Mouse (Mus musculus) intestine, postnatal 0 days (tissue): ENCODE results near the gene Asah2. TPM values are rescaled to one million over a fixed set of nuclear protein-coding genes. Genes with fewer than 3 reads are reported as not detected.

Experiments used
- ATAC-seq: fragments of 200-750 bp; cut with Nextera tagmentation; 2 replicates; pipeline ENCODE4 v1.8.0; 2017; ENCODE audit warnings: mild to moderate bottlenecking, moderate TSS enrichment, moderate library complexity
- H3K27ac ChIP-seq: fragments of 300-500 bp; sonication (generic); 2 replicates; pipeline ENCODE4 v1.5.1; 2014; ENCODE audit warnings: mild to moderate bottlenecking, low read depth, low read length, moderate library complexity
- H3K27me3 ChIP-seq: fragments of 300-500 bp; sonication (generic); replicated peaks from 2 replicates; pipeline ENCODE4 v1.6.1; 2014; ENCODE audit warnings: low read length, mixed read lengths; ENCODE audit not compliant: control insufficient read depth, insufficient read depth
- H3K36me3 ChIP-seq: fragments of 300-500 bp; sonication (generic); 2 replicates; pipeline ENCODE4 v1.6.1; 2014; ENCODE audit warnings: mild to moderate bottlenecking, moderate library complexity; ENCODE audit not compliant: control insufficient read depth, insufficient read depth
- H3K4me1 ChIP-seq: fragments of 300-500 bp; sonication (generic); replicated peaks from 2 replicates; pipeline ENCODE4 v1.6.1; 2014; ENCODE audit warnings: antibody characterized with exemption, low read length, mixed read lengths; ENCODE audit not compliant: control insufficient read depth, insufficient read depth
- H3K4me2 ChIP-seq: fragments of 300-500 bp; sonication (generic); replicated peaks from 2 replicates; pipeline ENCODE4 v1.6.1; 2014; ENCODE audit warnings: low read depth, mild to moderate bottlenecking, moderate library complexity
- H3K4me3 ChIP-seq: fragments of 300-500 bp; sonication (generic); 2 replicates; pipeline ENCODE4 v1.5.1; 2014; ENCODE audit warnings: low read depth, low read length
- H3K9ac ChIP-seq: fragments of 300-500 bp; sonication (generic); 2 replicates; pipeline ENCODE4 v1.6.1; 2014; ENCODE audit warnings: mild to moderate bottlenecking, low read depth, low read length
- H3K9me3 ChIP-seq: fragments of 300-500 bp; sonication (generic); 2 replicates; pipeline ENCODE4 v1.6.1; 2016; ENCODE audit warnings: mixed run types; ENCODE audit not compliant: control insufficient read depth
- CTCF ChIP-seq: sonication (generic); IDR thresholded peaks from 2 replicates; pipeline ENCODE4 v1.5.1; 2016; ENCODE audit warnings: low read depth, mild to moderate bottlenecking, control low read depth, antibody characterized with exemption, moderate library complexity
- WGBS: fragments of 180-500 bp; shearing (Covaris S2); extraction: QIAGEN DNeasy Blood & Tissue Kit; methylation state at CpG from one replicate; pipeline ENCODE4 v1.1.7; 2014; 5-methylcytosine and 5-hydroxymethylcytosine counted together
- polyA plus RNA-seq: library from polyadenylated mRNA; unstranded; fragments of >200 nt; fragmentation: Nextera tagmentation; extraction: Ambion mirVana; gene quantifications from 2 replicates; pipeline ENCODE4 v1.2.1, GENCODE M21; 2015

The Asah2 gene
- polyA plus RNA-seq, 1 experiment from 2014 or later: 22.8 TPM

GRCm38 (mm10) chr19:32061294-32061693, 46.7 kb downstream of the Asah2 start:
- H3K36me3 ChIP-seq: no peaks in the 10 kb centered on the region
- TF ChIP-seq CTCF: no peak
- no peak overlapping the region for H3K9ac ChIP-seq
- WGBS: 48% methylated on average over 1 of the region's 1 CpGs
- H3K27ac ChIP-seq: peak overlapping the region; percentile 68; the same call in 1 of the 2 replicates
- H3K4me1 ChIP-seq: peaks cover 3% of the 10 kb centered on the region; the same call in 1 of the 2 replicates
- H3K9me3 ChIP-seq: no peaks in the 10 kb centered on the region
- H3K27me3 ChIP-seq: no peaks in the 10 kb centered on the region
- H3K4me3 ChIP-seq: peak overlapping the region; percentile 25
- H3K4me2 ChIP-seq: peak overlapping the region; percentile 46; the same call in 1 of the 2 replicates
- ATAC-seq: peak; percentile 61

- H3K4me3 ChIP-seq: no peak overlapping the region
- H3K27ac ChIP-seq: no peak overlapping the region
- no peaks in the 10 kb centered on the region; the same call in 1 of the 2 replicates for H3K36me3 ChIP-seq
- no peak for ATAC-seq
- H3K4me1 ChIP-seq: no peaks in the 10 kb centered on the region
- 91% methylated on average over 1 of the region's 1 CpGs for WGBS
- TF ChIP-seq CTCF: no peak
- H3K4me2 ChIP-seq: no peak overlapping the region
- no peak overlapping the region for H3K9ac ChIP-seq
- H3K27me3 ChIP-seq: no peaks in the 10 kb centered on the region
- H3K9me3 ChIP-seq: no peaks in the 10 kb centered on the region
These were observed 51.8 kb downstream of the Asah2 start for GRCm38 (mm10) chr19:32056252-32056651.

GRCm38 (mm10) chr19:32055725-32056124, 52.3 kb downstream of the Asah2 start:
- H3K4me3 ChIP-seq: no peak overlapping the region
- H3K9ac ChIP-seq: no peak overlapping the region
- H3K4me1 ChIP-seq: no peaks in the 10 kb centered on the region
- no peak for TF ChIP-seq CTCF
- ATAC-seq: no peak
- H3K4me2 ChIP-seq: no peak overlapping the region
- H3K36me3 ChIP-seq: no peaks in the 10 kb centered on the region; the same call in 1 of the 2 replicates
- no peaks in the 10 kb centered on the region for H3K9me3 ChIP-seq
- no peak overlapping the region for H3K27ac ChIP-seq
- 57% methylated on average over 1 of the region's 1 CpGs for WGBS
- no peaks in the 10 kb centered on the region for H3K27me3 ChIP-seq

DNA sequence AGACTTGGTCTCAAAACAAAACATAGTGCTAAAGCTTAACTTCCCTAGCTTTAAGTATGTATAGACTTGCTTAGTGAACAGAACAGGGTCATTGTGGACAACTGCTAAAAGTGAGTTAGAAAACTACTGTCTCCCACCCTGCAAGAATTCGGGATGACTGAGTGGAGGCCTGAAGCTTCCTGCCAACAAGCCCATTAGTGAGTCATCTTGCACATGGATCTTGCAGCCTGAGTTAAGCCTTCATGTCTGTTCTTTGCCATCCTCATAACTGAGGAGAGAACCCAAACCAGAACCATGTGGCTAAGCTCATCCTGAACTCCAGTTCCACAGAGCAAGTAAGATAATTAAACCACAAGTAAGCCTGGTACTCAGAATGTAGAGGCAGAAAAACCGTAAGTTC, 56.8 kb downstream of the Asah2 start:
- Histone ChIP-seq H3K4me2 (no peak overlapping the region), H3K4me3 (no peak overlapping the region), H3K27ac (no peak overlapping the region), H3K9ac (no peak overlapping the region), H3K4me1 (no peaks in the 10 kb centered on the region), H3K9me3 (no peaks in the 10 kb centered on the region), H3K27me3 (no peaks in the 10 kb centered on the region), H3K36me3 (peaks cover 9% of the 10 kb centered on the region; the same call in 1 of the 2 replicates)
- WGBS: 86% methylated on average over 2 of the region's 2 CpGs
- no peak for TF ChIP-seq CTCF
- no peak for ATAC-seq

GRCm38 (mm10) chr19:32032881-32033280, 75.1 kb downstream of the Asah2 start:
- H3K9me3 ChIP-seq: no peaks in the 10 kb centered on the region
- no peak overlapping the region for H3K4me3 ChIP-seq
- no peak overlapping the region for H3K4me2 ChIP-seq
- 64% methylated on average over 4 of the region's 4 CpGs for WGBS
- no peak overlapping the region for H3K27ac ChIP-seq
- H3K9ac ChIP-seq: no peak overlapping the region
- H3K36me3 ChIP-seq: no peaks in the 10 kb centered on the region
- no peak for TF ChIP-seq CTCF
- no peaks in the 10 kb centered on the region for H3K27me3 ChIP-seq
- ATAC-seq: no peak
- no peaks in the 10 kb centered on the region for H3K4me1 ChIP-seq

DNA sequence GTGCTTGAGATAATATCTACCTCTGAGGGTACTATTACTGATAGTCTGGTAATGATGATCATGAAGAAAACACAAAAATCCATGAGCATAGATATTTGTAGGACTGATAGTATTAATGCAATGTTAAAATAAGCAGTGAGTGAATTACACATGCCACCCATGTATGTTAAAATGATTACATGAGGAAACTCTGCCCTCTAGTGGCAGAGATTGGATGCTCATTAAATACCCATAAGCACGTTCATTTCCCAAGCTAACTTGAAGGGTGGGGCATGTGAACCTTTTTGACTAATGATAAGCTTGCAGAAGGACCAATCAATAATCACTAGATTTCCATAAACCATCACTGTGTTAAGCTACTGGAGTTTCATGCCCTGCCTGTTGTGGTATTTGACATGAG, 77.6 kb downstream of the Asah2 start:
- no peak for ATAC-seq
- Histone ChIP-seq H3K4me3 (no peak overlapping the region), H3K4me1 (no peaks in the 10 kb centered on the region), H3K27ac (no peak overlapping the region), H3K9me3 (no peaks in the 10 kb centered on the region), H3K9ac (no peak overlapping the region), H3K4me2 (no peak overlapping the region), H3K36me3 (peaks cover 6% of the 10 kb centered on the region; the same call in 1 of the 2 replicates), H3K27me3 (no peaks in the 10 kb centered on the region)
- TF ChIP-seq CTCF: peak; percentile 82
- WGBS: 0% methylated on average over 1 of the region's 1 CpGs

- Histone ChIP-seq H3K27ac (no peak overlapping the region), H3K36me3 (peaks cover 28% of the 10 kb centered on the region), H3K4me1 (no peaks in the 10 kb centered on the region), H3K4me3 (no peak overlapping the region), H3K9me3 (no peaks in the 10 kb centered on the region), H3K27me3 (no peaks in the 10 kb centered on the region), H3K4me2 (no peak overlapping the region), H3K9ac (no peak overlapping the region)
- ATAC-seq: no peak
- no peak for TF ChIP-seq CTCF
- WGBS: 95% methylated on average over 3 of the region's 3 CpGs
These were observed 82.6 kb downstream of the Asah2 start for GRCm38 (mm10) chr19:32025443-32025842.
